Mouse (Mus musculus): ENCODE results near the gene Ptrh2. TPM values are rescaled to one million over a fixed set of nuclear protein-coding genes. Genes with fewer than 3 reads are reported as not detected.

Gene Ptrh2
- total RNA-seq, 2 experiments from 2014 or later: 6.0 to 7.9 TPM

DNA sequence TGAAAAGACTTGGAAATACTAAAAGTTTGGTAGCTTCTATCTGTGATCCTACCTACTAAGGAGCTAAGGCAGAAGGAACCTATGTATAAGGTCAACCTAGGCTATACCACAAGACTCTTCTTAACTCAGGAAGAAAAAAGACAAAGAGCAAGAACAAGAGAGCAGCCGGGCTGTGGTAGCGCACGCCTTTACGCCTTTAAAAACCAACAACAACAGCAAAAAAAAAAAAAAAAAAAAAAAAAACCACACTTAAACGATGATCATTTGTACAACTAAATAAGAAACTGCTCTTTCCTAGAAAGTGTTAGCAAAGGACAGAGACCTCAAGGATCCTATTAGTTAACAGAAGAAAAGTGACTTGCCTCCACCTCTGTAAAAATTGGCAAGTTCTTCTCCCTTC lies 57.7 kb downstream of the Ptrh2 start:
- H3K4me3 ChIP-seq: no peak overlapping the region
- peak overlapping the region; percentile 82 for H3K27ac ChIP-seq
- intact Hi-C loops (cut with DNase I): no loop called here
- TF ChIP-seq CTCF (IDR thresholded peaks at IDR 0.05): no peak
- DNase-seq: no peak

Other genes starting within 250 kb of the Ptrh2 start
- gene Rnft1, start 199.3 kb upstream of the Ptrh2 start, total RNA-seq (2021): 10 to 100 TPM; 42.1 to 45.2 TPM
- 10 to 100 TPM; 21.1 to 22.3 TPM for gene Rps6kb1, start 139.2 kb upstream of the Ptrh2 start, total RNA-seq (2021)
- gene Tubd1, start 139.0 kb upstream of the Ptrh2 start, total RNA-seq (2021): 1 to 10 TPM; 6.9 to 8.5 TPM
- gene Vmp1, start 149 bp upstream of the Ptrh2 start, total RNA-seq (2021): 100 to 1,000 TPM in 1 of 2 experiments, 10 to 100 TPM in 1; 84.0 to 115 TPM
- 100 to 1,000 TPM; 134 to 136 TPM for gene Cltc, start 73.6 kb downstream of the Ptrh2 start, total RNA-seq (2021)
- 10 to 100 TPM in 1 of 2 experiments, 1 to 10 TPM in 1; 9.8 to 11.1 TPM for gene Dhx40, start 123.8 kb downstream of the Ptrh2 start, total RNA-seq (2021)